Mouse (Mus musculus): ENCODE results near the gene Hist1h1d.
"Not testable (repeated sequence)": the region's sequence is repeated elsewhere in the genome, so short reads cannot be mapped to it uniquely, and the experiment has no call there.

Hist1h1d gene

DNA sequence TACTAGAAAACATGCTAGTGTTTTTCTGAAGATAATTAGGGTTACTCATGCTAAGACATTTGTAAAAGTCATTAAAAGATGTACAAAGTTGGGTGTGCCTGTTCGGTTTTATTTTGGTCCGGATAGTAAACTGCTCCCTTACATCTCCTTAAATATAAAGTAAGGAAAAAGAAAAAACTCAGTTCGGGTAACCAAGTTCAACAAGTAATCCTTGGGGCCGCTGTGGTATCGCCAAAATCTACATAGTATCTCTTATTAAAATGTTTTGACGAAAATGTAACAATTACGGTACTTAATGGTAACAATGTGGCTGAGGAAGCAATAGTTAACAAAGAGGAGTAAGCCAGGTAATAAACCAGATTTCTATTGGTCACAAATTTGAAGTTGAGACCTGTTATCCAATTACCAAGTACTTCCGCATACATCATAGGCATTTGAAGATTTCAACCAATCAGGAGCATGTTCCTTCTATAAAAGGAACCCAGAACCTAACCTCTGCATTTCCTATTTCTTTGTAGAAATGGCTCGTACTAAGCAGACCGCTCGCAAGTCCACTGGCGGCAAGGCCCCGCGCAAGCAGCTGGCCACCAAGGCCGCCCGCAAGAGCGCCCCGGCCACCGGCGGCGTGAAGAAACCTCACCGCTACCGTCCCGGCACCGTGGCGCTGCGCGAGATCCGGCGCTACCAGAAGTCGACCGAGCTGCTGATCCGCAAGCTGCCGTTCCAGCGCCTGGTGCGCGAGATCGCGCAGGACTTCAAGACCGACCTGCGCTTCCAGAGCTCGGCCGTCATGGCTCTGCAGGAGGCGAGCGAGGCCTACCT, 8.9 kb upstream of the Hist1h1d start, which contains the start of gene Hist1h3f:
TSS of gene Hist1h3f (plus strand) at position 88 of the 822 bp plus-strand sequence.
- DNase-seq (ENCODE audit: extremely low spot score, low read depth, low spot score): peak; percentile 100

DNA sequence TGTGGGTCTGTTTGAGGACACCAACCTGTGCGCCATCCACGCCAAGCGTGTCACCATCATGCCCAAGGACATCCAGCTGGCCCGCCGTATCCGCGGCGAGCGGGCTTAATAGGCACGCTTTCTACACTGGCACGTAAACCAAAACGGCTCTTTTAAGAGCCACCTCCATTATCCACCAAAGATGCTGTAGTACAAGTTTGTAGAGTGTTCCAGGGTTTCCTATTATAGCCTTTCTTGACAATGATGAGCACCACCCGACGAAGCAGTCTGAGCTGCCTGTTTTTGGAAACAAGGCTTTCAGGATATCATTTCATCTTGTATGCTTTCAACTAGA, 8.3 kb upstream of the Hist1h1d start:
- not testable (repeated sequence) for DNase-seq (ENCODE audit: extremely low spot score, low read depth, low spot score)

- DNase-seq (ENCODE audit: extremely low spot score, low read depth, low spot score): no peak
Observed at GRCm38 (mm10) chr13:23546694-23547093, 6.4 kb upstream of the Hist1h1d start.

DNA sequence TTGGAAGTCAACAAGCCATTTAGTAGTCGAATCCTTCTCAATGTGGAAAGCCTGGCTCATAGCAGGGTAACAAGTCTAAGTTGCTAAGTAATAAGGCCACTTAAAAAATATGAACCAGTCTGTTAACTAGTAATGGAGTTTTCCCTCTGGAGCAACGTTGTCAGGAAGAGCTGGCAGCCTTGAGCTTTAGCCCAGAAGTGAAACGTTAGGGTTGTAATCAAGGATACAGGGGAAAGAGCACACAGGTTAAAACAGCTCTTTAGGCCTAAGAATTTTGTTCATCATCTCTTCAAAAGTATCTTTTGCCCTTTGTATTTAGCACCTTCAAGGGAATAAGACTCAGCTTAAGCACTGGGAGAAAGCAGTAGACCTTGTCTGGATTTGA, 2.3 kb upstream of the Hist1h1d start:
- no peak for DNase-seq (ENCODE audit: extremely low spot score, low read depth, low spot score)

DNA sequence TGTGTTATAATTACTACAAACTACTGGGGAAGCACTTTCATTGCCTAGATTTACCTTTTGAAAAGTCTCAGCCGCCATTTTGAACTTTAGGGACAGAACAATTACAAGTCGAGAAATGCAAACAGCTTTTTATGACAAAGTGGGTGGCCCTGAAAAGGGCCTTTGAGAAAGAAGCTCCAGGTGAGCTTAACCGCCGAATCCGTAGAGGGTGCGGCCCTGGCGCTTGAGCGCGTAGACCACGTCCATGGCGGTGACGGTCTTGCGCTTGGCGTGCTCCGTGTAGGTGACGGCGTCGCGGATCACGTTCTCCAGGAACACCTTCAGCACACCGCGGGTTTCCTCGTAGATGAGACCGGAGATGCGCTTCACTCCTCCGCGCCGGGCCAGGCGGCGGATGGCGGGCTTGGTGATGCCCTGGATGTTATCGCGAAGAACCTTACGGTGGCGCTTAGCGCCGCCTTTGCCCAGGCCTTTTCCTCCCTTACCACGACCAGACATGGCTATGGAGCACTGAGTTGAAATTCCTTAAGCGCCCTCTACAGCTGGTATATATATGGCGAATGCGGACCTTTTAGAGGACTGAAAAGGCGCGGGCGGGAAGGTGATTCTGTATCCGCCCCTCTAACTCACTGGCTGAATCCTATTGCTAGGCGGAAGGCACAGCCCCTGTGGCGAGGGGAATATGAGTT, 1.8 kb upstream of the Hist1h1d start, which contains the start of gene Hist1h4f:
TSS of gene Hist1h4f (minus strand) at position 503 of the 689 bp plus-strand sequence.
- DNase-seq (ENCODE audit: extremely low spot score, low read depth, low spot score): not testable (repeated sequence)

- DNase-seq (ENCODE audit: extremely low spot score, low read depth, low spot score): no peak
Observed at GRCm38 (mm10) chr13:23551931-23552914, 839 bp upstream of the Hist1h1d start.

DNA sequence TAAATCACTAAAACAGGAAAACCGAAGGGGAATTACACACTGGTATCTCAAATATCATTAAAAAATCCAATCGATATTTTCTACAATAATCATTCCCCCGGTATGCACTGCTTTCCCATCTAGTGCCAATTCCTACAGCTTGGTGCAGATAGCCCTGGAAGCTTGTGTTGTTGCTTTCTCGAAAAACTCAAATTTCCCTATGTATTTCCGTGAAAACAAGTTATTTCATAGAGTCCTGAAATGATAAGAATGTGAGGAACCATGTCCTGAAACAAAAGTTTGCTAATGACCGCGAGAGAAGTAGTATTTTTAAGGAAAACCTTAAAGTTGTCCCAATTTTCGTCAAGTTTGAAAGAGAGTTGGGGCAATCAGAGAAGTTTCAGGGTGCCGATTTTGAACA, 1.3 kb downstream of the Hist1h1d start:
- no peak for DNase-seq (ENCODE audit: extremely low spot score, low read depth, low spot score)

GRCm38 (mm10) chr13:23554925-23555838, 2.1 kb downstream of the Hist1h1d start:
- DNase-seq (ENCODE audit: extremely low spot score, low read depth, low spot score): no peak

GRCm38 (mm10) chr13:23555839-23556416, 2.9 kb downstream of the Hist1h1d start:
- DNase-seq (ENCODE audit: extremely low spot score, low read depth, low spot score): no peak

- DNase-seq (ENCODE audit: extremely low spot score, low read depth, low spot score): no peak
Observed at GRCm38 (mm10) chr13:23556906-23557305, 3.8 kb downstream of the Hist1h1d start.

- DNase-seq (ENCODE audit: extremely low spot score, low read depth, low spot score): not testable (repeated sequence)
Observed at GRCm38 (mm10) chr13:23560699-23561098, 7.6 kb downstream of the Hist1h1d start.

- not testable (repeated sequence) for DNase-seq (ENCODE audit: extremely low spot score, low read depth, low spot score)
Observed at GRCm38 (mm10) chr13:23561531-23561882, 8.4 kb downstream of the Hist1h1d start.

DNA sequence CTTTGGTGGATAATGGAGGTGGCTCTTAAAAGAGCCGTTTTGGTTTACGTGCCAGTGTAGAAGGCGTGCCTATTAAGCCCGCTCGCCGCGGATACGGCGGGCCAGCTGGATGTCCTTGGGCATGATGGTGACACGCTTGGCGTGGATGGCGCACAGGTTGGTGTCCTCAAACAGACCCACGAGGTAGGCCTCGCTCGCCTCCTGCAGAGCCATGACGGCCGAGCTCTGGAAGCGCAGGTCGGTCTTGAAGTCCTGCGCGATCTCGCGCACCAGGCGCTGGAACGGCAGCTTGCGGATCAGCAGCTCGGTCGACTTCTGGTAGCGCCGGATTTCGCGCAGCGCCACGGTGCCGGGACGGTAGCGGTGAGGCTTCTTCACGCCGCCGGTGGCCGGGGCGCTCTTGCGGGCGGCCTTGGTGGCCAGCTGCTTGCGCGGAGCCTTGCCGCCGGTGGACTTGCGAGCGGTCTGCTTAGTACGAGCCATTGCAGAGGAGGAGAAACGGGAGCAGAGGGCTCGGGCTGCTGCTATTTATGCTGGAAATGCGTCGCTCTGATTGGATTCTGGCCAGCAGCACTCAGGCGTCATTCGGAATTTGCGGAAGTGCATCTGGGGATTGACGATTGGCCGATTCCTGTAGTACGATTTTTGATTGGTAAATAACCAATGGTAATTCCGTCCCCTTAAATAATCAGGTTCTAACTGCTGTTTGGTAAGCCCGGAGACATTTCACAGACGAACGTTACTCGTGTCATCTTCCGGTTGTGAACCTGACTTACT, 9.0 kb downstream of the Hist1h1d start, which contains the start of gene Hist1h3e:
TSS of gene Hist1h3e (minus strand) at position 487 of the 777 bp plus-strand sequence.
- peak; percentile 98 for DNase-seq (ENCODE audit: extremely low spot score, low read depth, low spot score)

DNA sequence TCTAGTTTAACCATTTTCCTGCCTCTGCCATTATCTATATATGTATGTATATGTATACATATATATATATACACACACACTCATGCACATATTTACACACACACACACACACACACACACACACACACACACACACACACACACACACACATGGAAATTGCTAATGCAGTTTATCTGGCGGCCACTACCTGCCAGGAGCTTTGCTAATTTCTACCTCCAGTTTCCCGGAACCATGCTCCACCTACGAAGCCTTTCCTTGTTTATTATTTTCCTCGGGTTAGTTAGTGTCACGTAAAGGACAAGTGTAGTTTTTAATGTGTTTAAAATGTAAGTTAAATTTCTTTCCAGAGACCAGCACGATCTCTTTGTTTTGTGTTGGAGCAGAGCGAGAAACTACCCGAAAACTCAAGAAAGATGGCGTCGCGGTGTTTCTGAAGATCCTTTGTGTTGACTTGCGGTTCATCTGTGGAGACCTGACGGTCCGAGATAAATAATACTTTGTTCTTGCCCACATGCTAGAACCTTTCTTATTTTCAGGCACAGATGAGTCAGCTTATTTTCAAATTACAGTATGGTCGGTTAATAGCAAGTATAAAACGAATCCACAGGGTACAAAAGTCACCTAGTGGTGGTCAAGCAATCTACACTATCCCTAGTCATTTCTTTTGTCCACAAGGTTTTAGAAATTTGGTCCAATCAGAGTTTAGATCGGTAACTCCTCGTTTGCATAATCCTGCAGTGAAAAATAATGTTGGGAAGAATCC, 9.8 kb downstream of the Hist1h1d start:
- DNase-seq (ENCODE audit: extremely low spot score, low read depth, low spot score): no peak

DNA sequence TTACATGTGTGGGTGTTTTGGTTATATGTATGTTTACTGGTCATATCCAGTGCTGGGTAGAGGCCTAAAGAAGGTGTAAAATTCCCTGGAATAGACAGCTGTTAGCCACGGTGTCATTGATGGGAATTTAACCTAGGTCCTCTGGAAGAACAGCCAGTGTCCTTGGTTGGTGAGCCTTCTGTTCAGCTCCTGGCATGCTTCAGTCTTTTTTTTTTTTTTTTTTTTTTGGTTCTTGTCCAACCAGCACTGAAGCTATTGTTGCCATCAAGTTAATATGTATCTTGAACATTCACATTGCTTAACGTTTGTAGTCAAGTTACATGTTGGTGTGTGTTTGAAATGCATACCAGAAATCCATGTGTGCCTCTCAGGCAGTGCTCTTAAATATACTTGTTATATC, 11.4 kb downstream of the Hist1h1d start:
- DNase-seq (ENCODE audit: extremely low spot score, low read depth, low spot score): no peak

DNA sequence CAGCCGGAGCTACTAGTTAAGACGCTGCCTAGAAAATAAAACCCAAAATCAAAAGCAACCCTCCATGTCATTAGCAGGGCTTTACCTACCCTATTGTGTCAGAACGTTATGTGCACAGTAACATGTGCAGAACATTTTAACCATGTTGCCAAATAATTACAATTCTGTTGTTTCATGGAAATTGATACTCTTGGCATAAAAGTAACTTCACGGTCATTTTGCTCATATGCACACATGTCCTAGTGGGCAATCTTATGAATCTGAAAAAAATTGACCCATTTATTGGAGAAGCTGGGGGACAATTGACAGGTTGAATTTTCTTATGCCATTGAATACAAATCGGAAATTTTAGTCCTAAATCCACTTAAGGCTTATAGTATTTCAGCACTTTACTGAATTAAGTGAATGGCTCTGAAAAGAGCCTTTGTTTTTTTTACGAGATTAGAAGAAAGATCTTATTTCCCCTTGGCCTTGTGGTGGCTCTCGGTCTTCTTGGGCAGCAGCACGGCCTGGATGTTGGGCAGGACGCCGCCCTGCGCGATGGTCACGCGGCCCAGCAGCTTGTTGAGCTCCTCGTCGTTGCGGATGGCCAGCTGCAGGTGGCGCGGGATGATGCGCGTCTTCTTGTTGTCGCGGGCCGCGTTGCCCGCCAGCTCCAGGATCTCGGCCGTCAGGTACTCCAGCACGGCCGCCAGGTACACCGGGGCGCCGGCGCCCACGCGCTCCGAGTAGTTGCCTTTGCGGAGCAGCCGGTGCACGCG, 17.4 kb downstream of the Hist1h1d start:
- DNase-seq (ENCODE audit: extremely low spot score, low read depth, low spot score): not testable (repeated sequence)

- DNase-seq (ENCODE audit: extremely low spot score, low read depth, low spot score): no peak
Observed at GRCm38 (mm10) chr13:23571022-23571503, 18.0 kb downstream of the Hist1h1d start, which contains the start of the genes Hist1h2ae and Hist1h2bg. Gene Hist1h2ae (minus strand): TSS chr13:23571220. Gene Hist1h2bg (plus strand): TSS chr13:23571396.

All from hindlimb bud, embryonic 11.5 days (tissue).